Mouse (Mus musculus): ENCODE data around the gene Bfsp2. TPM values are rescaled to one million over a fixed set of nuclear protein-coding genes. Genes with fewer than 3 reads are reported as not detected.

The Bfsp2 gene
- 0.54 and 2.1 TPM in 2 replicates for polyA plus RNA-seq (2014; fragmentation: Nextera tagmentation; extraction: Ambion mirVana)

- WGBS, result 73% methylated on average over 9 of the region's 9 CpGs
- H3K27me3 ChIP-seq (ENCODE audit: control insufficient read depth, insufficient read depth, low read length), result no peaks in the 10 kb centered on the region
- H3K4me2 ChIP-seq (replicated peaks; ENCODE audit: low read depth, low read length), result no peak within 1 kb of the TSS
- DNase-seq (ENCODE audit: low spot score), result no peak
- no peaks in the 10 kb centered on the region for H3K9me3 ChIP-seq (ENCODE audit: control insufficient read depth, low read length)
- H3K27ac ChIP-seq (ENCODE audit: low read depth, low read length), result peak within 1 kb of the TSS; percentile 51
- ATAC-seq (ENCODE audit: low FRiP score), result no peak
- H3K4me3 ChIP-seq (ENCODE audit: low read depth, low read length), result no peak within 1 kb of the TSS
- H3K36me3 ChIP-seq (ENCODE audit: control insufficient read depth, insufficient read depth, low read length), result no peaks in the 10 kb centered on the region
- 0 out of 2 replicates have a peak, but pooled peaks cover 5% of the 10 kb centered on the region for H3K4me1 ChIP-seq (replicated peaks; ENCODE audit: control insufficient read depth, insufficient read depth, low read length)
- H3K9ac ChIP-seq (ENCODE audit: low read depth, low read length), result peak within 1 kb of the TSS; percentile 23; the same call in 1 of the 2 replicates
Measured at GRCm38 (mm10) chr9:103480044-103480576, at the start of gene Bfsp2. Gene Bfsp2 (minus strand): TSS chr9:103480420.

- H3K36me3 ChIP-seq (ENCODE audit: control insufficient read depth, insufficient read depth, low read length), result no peaks in the 10 kb centered on the region
- H3K9me3 ChIP-seq (ENCODE audit: control insufficient read depth, low read length), result no peaks in the 10 kb centered on the region
- DNase-seq (ENCODE audit: low spot score) (peak; percentile 60), ATAC-seq (ENCODE audit: low FRiP score) (peak; percentile 75)
- WGBS, result 12% methylated on average over 10 of the region's 10 CpGs
- no peak overlapping the region for H3K9ac ChIP-seq (ENCODE audit: low read depth, low read length)
- no peak overlapping the region for H3K4me2 ChIP-seq (replicated peaks; ENCODE audit: low read depth, low read length)
- no peak overlapping the region for H3K27ac ChIP-seq (ENCODE audit: low read depth, low read length)
- H3K4me3 ChIP-seq (ENCODE audit: low read depth, low read length), result no peak overlapping the region
- no peaks in the 10 kb centered on the region for H3K27me3 ChIP-seq (ENCODE audit: control insufficient read depth, insufficient read depth, low read length)
- H3K4me1 ChIP-seq (replicated peaks; ENCODE audit: control insufficient read depth, insufficient read depth, low read length), result peaks cover 12% of the 10 kb centered on the region
Measured at GRCm38 (mm10) chr9:103525041-103525537, 44.9 kb upstream of the Bfsp2 start.

GRCm38 (mm10) chr9:103524600-103524999, 44.4 kb upstream of the Bfsp2 start:
- H3K27ac ChIP-seq (ENCODE audit: low read depth, low read length), result no peak overlapping the region
- H3K4me1 ChIP-seq (replicated peaks; ENCODE audit: control insufficient read depth, insufficient read depth, low read length), result peaks cover 12% of the 10 kb centered on the region
- H3K9ac ChIP-seq (ENCODE audit: low read depth, low read length), result no peak overlapping the region
- peak; percentile 56 for DNase-seq (ENCODE audit: low spot score)
- ATAC-seq (ENCODE audit: low FRiP score), result peak; percentile 90
- no peak overlapping the region for H3K4me2 ChIP-seq (replicated peaks; ENCODE audit: low read depth, low read length)
- H3K9me3 ChIP-seq (ENCODE audit: control insufficient read depth, low read length), result no peaks in the 10 kb centered on the region
- H3K4me3 ChIP-seq (ENCODE audit: low read depth, low read length), result no peak overlapping the region
- no peaks in the 10 kb centered on the region for H3K36me3 ChIP-seq (ENCODE audit: control insufficient read depth, insufficient read depth, low read length)
- WGBS, result 24% methylated on average over 5 of the region's 5 CpGs
- no peaks in the 10 kb centered on the region for H3K27me3 ChIP-seq (ENCODE audit: control insufficient read depth, insufficient read depth, low read length)

GRCm38 (mm10) chr9:103523742-103524403, 43.7 kb upstream of the Bfsp2 start:
- H3K27ac ChIP-seq (ENCODE audit: low read depth, low read length), result no peak overlapping the region
- no peak overlapping the region for H3K4me2 ChIP-seq (replicated peaks; ENCODE audit: low read depth, low read length)
- H3K9ac ChIP-seq (ENCODE audit: low read depth, low read length), result no peak overlapping the region
- no peak overlapping the region for H3K4me3 ChIP-seq (ENCODE audit: low read depth, low read length)
- ATAC-seq (ENCODE audit: low FRiP score) (0 out of 2 replicates have a peak, but pooled peaks have one; percentile 17), DNase-seq (ENCODE audit: low spot score) (no peak)
- 59% methylated on average over 7 of the region's 7 CpGs for WGBS
- peaks cover 12% of the 10 kb centered on the region for H3K4me1 ChIP-seq (replicated peaks; ENCODE audit: control insufficient read depth, insufficient read depth, low read length)
- H3K36me3 ChIP-seq (ENCODE audit: control insufficient read depth, insufficient read depth, low read length), result no peaks in the 10 kb centered on the region
- H3K27me3 ChIP-seq (ENCODE audit: control insufficient read depth, insufficient read depth, low read length), result no peaks in the 10 kb centered on the region
- no peaks in the 10 kb centered on the region for H3K9me3 ChIP-seq (ENCODE audit: control insufficient read depth, low read length)

GRCm38 (mm10) chr9:103523008-103523407, 42.8 kb upstream of the Bfsp2 start:
- 52% methylated on average over 4 of the region's 6 CpGs for WGBS
- no peak overlapping the region for H3K27ac ChIP-seq (ENCODE audit: low read depth, low read length)
- no peaks in the 10 kb centered on the region for H3K9me3 ChIP-seq (ENCODE audit: control insufficient read depth, low read length)
- DNase-seq (ENCODE audit: low spot score) (no peak), ATAC-seq (ENCODE audit: low FRiP score) (no peak)
- no peaks in the 10 kb centered on the region for H3K27me3 ChIP-seq (ENCODE audit: control insufficient read depth, insufficient read depth, low read length)
- H3K4me1 ChIP-seq (replicated peaks; ENCODE audit: control insufficient read depth, insufficient read depth, low read length), result peaks cover 12% of the 10 kb centered on the region
- no peaks in the 10 kb centered on the region for H3K36me3 ChIP-seq (ENCODE audit: control insufficient read depth, insufficient read depth, low read length)
- H3K9ac ChIP-seq (ENCODE audit: low read depth, low read length), result no peak overlapping the region
- no peak overlapping the region for H3K4me3 ChIP-seq (ENCODE audit: low read depth, low read length)
- H3K4me2 ChIP-seq (replicated peaks; ENCODE audit: low read depth, low read length), result no peak overlapping the region

GRCm38 (mm10) chr9:103513884-103514283, 33.7 kb upstream of the Bfsp2 start:
- Histone ChIP-seq H3K9ac (ENCODE audit: low read depth, low read length) (no peak overlapping the region), H3K36me3 (ENCODE audit: control insufficient read depth, insufficient read depth, low read length) (no peaks in the 10 kb centered on the region), H3K4me2 (replicated peaks; ENCODE audit: low read depth, low read length) (no peak overlapping the region), H3K27me3 (ENCODE audit: control insufficient read depth, insufficient read depth, low read length) (no peaks in the 10 kb centered on the region), H3K27ac (ENCODE audit: low read depth, low read length) (no peak overlapping the region), H3K9me3 (ENCODE audit: control insufficient read depth, low read length) (no peaks in the 10 kb centered on the region), H3K4me1 (replicated peaks; ENCODE audit: control insufficient read depth, insufficient read depth, low read length) (0 out of 2 replicates have a peak, but pooled peaks cover 2% of the 10 kb centered on the region), H3K4me3 (ENCODE audit: low read depth, low read length) (no peak overlapping the region)
- no peak for ATAC-seq (ENCODE audit: low FRiP score)
- 35% methylated on average over 2 of the region's 2 CpGs for WGBS
- no peak for DNase-seq (ENCODE audit: low spot score)

- no peak overlapping the region for H3K4me3 ChIP-seq (ENCODE audit: low read depth, low read length)
- no peaks in the 10 kb centered on the region for H3K9me3 ChIP-seq (ENCODE audit: control insufficient read depth, low read length)
- H3K4me2 ChIP-seq (replicated peaks; ENCODE audit: low read depth, low read length), result no peak overlapping the region
- no peak overlapping the region for H3K27ac ChIP-seq (ENCODE audit: low read depth, low read length)
- no peak overlapping the region for H3K9ac ChIP-seq (ENCODE audit: low read depth, low read length)
- no peaks in the 10 kb centered on the region for H3K36me3 ChIP-seq (ENCODE audit: control insufficient read depth, insufficient read depth, low read length)
- 62% methylated on average over 6 of the region's 6 CpGs for WGBS
- ATAC-seq (ENCODE audit: low FRiP score), result no peak
- H3K27me3 ChIP-seq (ENCODE audit: control insufficient read depth, insufficient read depth, low read length), result no peaks in the 10 kb centered on the region
- 0 out of 2 replicates have a peak, but pooled peaks cover 5% of the 10 kb centered on the region for H3K4me1 ChIP-seq (replicated peaks; ENCODE audit: control insufficient read depth, insufficient read depth, low read length)
- no peak for DNase-seq (ENCODE audit: low spot score)
Measured at GRCm38 (mm10) chr9:103512257-103512656, 32.0 kb upstream of the Bfsp2 start.

GRCm38 (mm10) chr9:103506968-103507584, 26.9 kb upstream of the Bfsp2 start:
- no peaks in the 10 kb centered on the region for H3K27me3 ChIP-seq (ENCODE audit: control insufficient read depth, insufficient read depth, low read length)
- ATAC-seq (ENCODE audit: low FRiP score), result no peak
- H3K36me3 ChIP-seq (ENCODE audit: control insufficient read depth, insufficient read depth, low read length), result no peaks in the 10 kb centered on the region
- WGBS, result 78% methylated on average over 7 of the region's 7 CpGs
- H3K4me1 ChIP-seq (replicated peaks; ENCODE audit: control insufficient read depth, insufficient read depth, low read length), result peaks cover 14% of the 10 kb centered on the region
- no peak for DNase-seq (ENCODE audit: low spot score)
- H3K4me2 ChIP-seq (replicated peaks; ENCODE audit: low read depth, low read length), result no peak overlapping the region
- no peak overlapping the region for H3K9ac ChIP-seq (ENCODE audit: low read depth, low read length)
- H3K27ac ChIP-seq (ENCODE audit: low read depth, low read length), result no peak overlapping the region
- H3K9me3 ChIP-seq (ENCODE audit: control insufficient read depth, low read length), result no peaks in the 10 kb centered on the region
- no peak overlapping the region for H3K4me3 ChIP-seq (ENCODE audit: low read depth, low read length)
